Comparison of ENCODE assay signal across 30 mouse cellular contexts in the genomic region with DNA sequence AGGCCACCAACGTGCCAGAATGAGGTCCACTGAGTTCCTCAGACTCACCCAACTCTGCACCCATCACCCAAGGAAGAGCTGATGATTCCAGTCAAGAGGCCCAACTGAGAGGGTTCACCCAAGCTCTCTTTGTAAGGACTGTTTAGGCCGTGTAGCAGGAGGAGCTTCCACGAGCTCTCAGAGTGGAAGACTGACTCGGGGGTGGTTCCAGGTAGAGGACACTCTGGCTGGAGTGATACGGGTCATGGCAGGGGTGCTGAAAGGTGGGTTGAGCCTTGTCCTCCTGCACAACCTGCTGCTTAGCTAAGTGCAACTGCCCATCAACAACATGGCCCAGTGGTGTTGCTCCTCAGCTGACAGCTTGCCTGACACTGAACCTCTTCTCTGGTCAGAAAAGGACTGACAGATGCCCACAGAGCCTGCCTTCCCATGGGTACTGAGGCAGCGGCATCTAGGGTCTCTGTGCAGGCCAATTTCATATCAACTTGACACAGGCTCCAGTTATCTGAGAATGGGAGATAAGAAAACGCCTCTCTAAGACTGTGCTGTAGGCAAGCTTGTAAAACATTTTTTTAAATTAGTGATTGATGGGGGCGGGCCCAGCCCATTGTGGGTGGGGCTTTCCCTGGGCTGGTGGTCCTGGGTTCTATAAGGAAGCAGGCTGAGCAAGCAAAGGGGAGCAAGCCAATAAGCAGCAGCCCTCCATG. TPM values are rescaled to one million over a fixed set of nuclear protein-coding genes. Genes with fewer than 3 reads are reported as not detected.
DNase-seq lines count a peak whose midpoint lies in the region; ATAC-seq and TF ChIP-seq lines count a peak whose summit lies in the region.
"Had no signal": no experiment of that assay in that cellular context is flagged by ENCODE, and none has a peak within 500 bp of the region (broad histone marks: within the 10 kb centered on the region; RNA-seq: fewer than 3 reads in every experiment).

No protein-coding gene starts in this region.

- no peaks in the 10 kb centered on the region for H3K9me3 ChIP-seq in heart, embryonic 11.5 days (replicated peaks; ENCODE audit: control insufficient read depth, low read length)
- no peaks in the 10 kb centered on the region for H3K9me3 ChIP-seq in liver, embryonic 12.5 days (replicated peaks)
- H3K9me3 ChIP-seq in liver, postnatal 0 days (ENCODE audit: low read length) = no peaks in the 10 kb centered on the region
- H3K9me3 ChIP-seq: embryonic facial prominence, embryonic 13.5 days; forebrain, embryonic 12.5 days; heart, embryonic 12.5 days; intestine, embryonic 15.5 days; midbrain, embryonic 13.5 days; neural tube, embryonic 13.5 days had no signal

- no peak overlapping the region for H3K4me2 ChIP-seq in heart, embryonic 11.5 days
- H3K4me2 ChIP-seq in liver, embryonic 12.5 days = peak overlapping the region; percentile 39
- H3K4me2 ChIP-seq in liver, postnatal 0 days (ENCODE audit: low read depth, low read length) = peak overlapping the region; percentile 10; the same call in 1 of the 2 replicates
- H3K4me2 ChIP-seq: embryonic facial prominence, embryonic 13.5 days; forebrain, embryonic 12.5 days; heart, embryonic 12.5 days; intestine, embryonic 15.5 days; lung, embryonic 14.5 days; midbrain, embryonic 13.5 days; neural tube, embryonic 13.5 days had no signal

- H3K27me3 ChIP-seq in heart, embryonic 11.5 days (ENCODE audit: control insufficient read depth, insufficient read depth, low read length) = no peaks in the 10 kb centered on the region; the same call in 1 of the 2 replicates
- peaks cover 28% of the 10 kb centered on the region for H3K27me3 ChIP-seq in liver, embryonic 12.5 days (replicated peaks)
- 0 out of 2 replicates have a peak, but pooled peaks cover 4% of the 10 kb centered on the region for H3K27me3 ChIP-seq in liver, postnatal 0 days (ENCODE audit: insufficient read depth, low read length)
- H3K27me3 ChIP-seq: intestine, embryonic 15.5 days had no signal

- no peak overlapping the region for H3K4me3 ChIP-seq in heart, embryonic 11.5 days (ENCODE audit: low read depth, low read length)
- no peak overlapping the region for H3K4me3 ChIP-seq in liver, embryonic 12.5 days
- H3K4me3 ChIP-seq in liver, postnatal 0 days (ENCODE audit: low read depth, low read length) = no peak overlapping the region
- H3K4me3 ChIP-seq in left cerebral cortex, adult 2 months = no peak overlapping the region
- H3K4me3 ChIP-seq: embryonic facial prominence, embryonic 13.5 days; erythroblast, embryonic 14.5 days; forebrain, embryonic 12.5 days; heart, embryonic 12.5 days; intestine, embryonic 15.5 days; midbrain, embryonic 13.5 days; neural tube, embryonic 13.5 days had no signal

- no peak overlapping the region for H3K27ac ChIP-seq in heart, embryonic 11.5 days (ENCODE audit: low read depth, low read length)
- 0 out of 2 replicates have a peak overlapping the region, but pooled peaks have one; percentile 24 for H3K27ac ChIP-seq in liver, embryonic 12.5 days
- H3K27ac ChIP-seq in liver, postnatal 0 days (ENCODE audit: low read depth) = no peak overlapping the region
- H3K27ac ChIP-seq in left cerebral cortex, adult 2 months = no peak overlapping the region
- H3K27ac ChIP-seq: embryonic facial prominence, embryonic 13.5 days; forebrain, embryonic 12.5 days; intestine, embryonic 15.5 days; kidney, postnatal 0 days; midbrain, embryonic 13.5 days; neural tube, embryonic 13.5 days had no signal

- ATAC-seq in heart, embryonic 11.5 days (replicated peaks; ENCODE audit: insufficient number of reproducible peaks, low FRiP score, low TSS enrichment) = peak; percentile 44; the same call in 1 of the 2 replicates
- ATAC-seq in common myeloid progenitor, adult 5-6 weeks (replicated peaks; ENCODE audit: low read depth, poor library complexity, severe bottlenecking) = peak; percentile 55
- peak; percentile 88 for ATAC-seq in liver, embryonic 12.5 days
- ATAC-seq in liver, postnatal 0 days = peak; percentile 40; the same call in 1 of the 2 replicates
- ATAC-seq: forebrain, postnatal 0 days; hindbrain, embryonic 16.5 days; intestine, embryonic 15.5 days; midbrain, embryonic 13.5 days had no signal

- DNase-seq in heart, postnatal 14 days = no peak
- no peak for DNase-seq in liver, postnatal 0 days
- DNase-seq in left cerebral cortex, adult 2 months (ENCODE audit: extremely low spot score in 1 of 2, low spot score in 2 of 2) = no peak
- DNase-seq in right cerebral cortex, postnatal 36 days (ENCODE audit: low spot score in 2 of 2) = no peak
- no peak for DNase-seq in urinary bladder, adult 2 months (ENCODE audit: low spot score)
- DNase-seq: adrenal gland, adult 2 months; cerebellum, adult 11 months; cerebellum, adult 9-10 months; cerebellum, postnatal 36 days; forebrain, postnatal 0 days; gastrocnemius, postnatal 25 days; heart, adult 18-20 months; kidney, adult 2 months; kidney, postnatal 4 days; left cerebral cortex, postnatal 4 days; lung, embryonic 14.5 days; lung, postnatal 14 days; thymus, postnatal 14 days had no signal

- no peaks in the 10 kb centered on the region for H3K4me1 ChIP-seq in heart, embryonic 11.5 days (ENCODE audit: control insufficient read depth, insufficient read depth, low read length)
- H3K4me1 ChIP-seq in liver, embryonic 12.5 days = peaks cover 22% of the 10 kb centered on the region
- no peaks in the 10 kb centered on the region; the same call in 1 of the 2 replicates for H3K4me1 ChIP-seq in liver, postnatal 0 days (ENCODE audit: insufficient read depth)
- H3K4me1 ChIP-seq: embryonic facial prominence, embryonic 13.5 days; forebrain, embryonic 12.5 days; intestine, embryonic 15.5 days; midbrain, embryonic 13.5 days; neural tube, embryonic 13.5 days had no signal

- whole genome bisulfite sequencing in heart, embryonic 11.5 days (ENCODE audit: insufficient replicate concordance) = 44% methylated on average over 8 of the region's 8 CpGs
- 23% methylated on average over 8 of the region's 8 CpGs for WGBS in liver, embryonic 12.5 days (ENCODE audit: insufficient replicate concordance)
- WGBS in liver, postnatal 0 days (ENCODE audit: insufficient replicate concordance) = 43% methylated on average over 8 of the region's 8 CpGs

- no peak for TF ChIP-seq CTCF in liver, postnatal 0 days (IDR thresholded peaks at IDR 0.05; ENCODE audit: low read depth)
- no peak for TF ChIP-seq CTCF in left cerebral cortex, adult 2 months (IDR thresholded peaks at IDR 0.05)

- intact Hi-C loops in heart, postnatal 14 days (cut with DNase I) = loop anchor here (5.0 kb wide), 1 partner anchor 231 kb away; no protein-coding TSS in a partner anchor
- intact Hi-C loops in left cerebral cortex, adult 2 months (cut with DNase I) = no loop called here

- H3K36me3 ChIP-seq in heart, embryonic 11.5 days (ENCODE audit: control insufficient read depth, insufficient read depth, low read length) = no peaks in the 10 kb centered on the region
- H3K36me3 ChIP-seq in liver, embryonic 12.5 days = no peaks in the 10 kb centered on the region
- H3K36me3 ChIP-seq in liver, postnatal 0 days (replicated peaks; ENCODE audit: insufficient read depth, low read length) = no peaks in the 10 kb centered on the region
- H3K36me3 ChIP-seq: embryonic facial prominence, embryonic 13.5 days; forebrain, embryonic 12.5 days; heart, embryonic 12.5 days; intestine, embryonic 15.5 days; midbrain, embryonic 13.5 days; neural tube, embryonic 13.5 days had no signal

- no peak overlapping the region for H3K9ac ChIP-seq in heart, embryonic 11.5 days (ENCODE audit: low read depth, low read length)
- no peak overlapping the region for H3K9ac ChIP-seq in liver, embryonic 12.5 days
- no peak overlapping the region for H3K9ac ChIP-seq in liver, postnatal 0 days (replicated peaks)
- H3K9ac ChIP-seq: embryonic facial prominence, embryonic 13.5 days; forebrain, embryonic 12.5 days; forebrain, postnatal 0 days; heart, embryonic 12.5 days; intestine, embryonic 15.5 days; lung, embryonic 14.5 days; midbrain, embryonic 13.5 days; neural tube, embryonic 13.5 days had no signal

- peak; percentile 69 for TF ChIP-seq EP300 in liver, postnatal 0 days (IDR thresholded peaks at IDR 0.05; ENCODE audit: low read depth)

RNA-seq across cellular contexts. Expression of gene Otub2, which starts 14.8 kb away (rescaled TPM):
- 20.1 and 24.3 TPM in 2 replicates for polyA plus RNA-seq in heart, embryonic 11.5 days (2014; fragmentation: Nextera tagmentation; extraction: Ambion mirVana)
- 1 to 10 TPM; 3.6 to 4.0 TPM for total RNA-seq in heart, postnatal 14 days (2021)
- 3.0 and 4.2 TPM in 2 replicates for total RNA-seq in common myeloid progenitor, adult 5-6 weeks (2017)
- 24.2 and 26.2 TPM in 2 replicates for polyA plus RNA-seq in liver, embryonic 12.5 days (2016; fragmentation: Nextera tagmentation; extraction: Ambion mirVana)
- 8.2 and 9.2 TPM in 2 replicates for polyA plus RNA-seq in liver, postnatal 0 days (2015; fragmentation: Nextera tagmentation; extraction: Ambion mirVana)
- 10 to 100 TPM; 34.2 to 35.1 TPM for total RNA-seq in left cerebral cortex, adult 2 months (2021)
- polyA plus RNA-seq in urinary bladder, adult 2 months (2012; rRNA removed) = 10.8 and 12.5 TPM in 2 replicates

RNA-seq across cellular contexts. Expression of gene Asb2, which starts 17.9 kb away (rescaled TPM):
- polyA plus RNA-seq in heart, embryonic 11.5 days (2014; fragmentation: Nextera tagmentation; extraction: Ambion mirVana) = 225 and 236 TPM in 2 replicates
- 100 to 1,000 TPM; 470 to 485 TPM for total RNA-seq in heart, postnatal 14 days (2021)
- not detected in 2 replicates for total RNA-seq in common myeloid progenitor, adult 5-6 weeks (2017)
- polyA plus RNA-seq in liver, embryonic 12.5 days (2016; fragmentation: Nextera tagmentation; extraction: Ambion mirVana) = 1.1 and 1.2 TPM in 2 replicates
- 5.7 and 5.9 TPM in 2 replicates for polyA plus RNA-seq in liver, postnatal 0 days (2015; fragmentation: Nextera tagmentation; extraction: Ambion mirVana)
- 1 to 10 TPM; 3.3 to 3.7 TPM for total RNA-seq in left cerebral cortex, adult 2 months (2021)
- 46.8 and 55.6 TPM in 2 replicates for polyA plus RNA-seq in urinary bladder, adult 2 months (2012; rRNA removed)

RNA-seq across cellular contexts. Expression of gene 9330161L09Rik, which starts 33.9 kb away (rescaled TPM):
- 0.52 and 0.53 TPM in 2 replicates for polyA plus RNA-seq in heart, embryonic 11.5 days (2014; fragmentation: Nextera tagmentation; extraction: Ambion mirVana)
- 1 to 10 TPM in 1 of 2 experiments, under 1 TPM in 1; 0.48 to 1.3 TPM for total RNA-seq in heart, postnatal 14 days (2021)
- 2.5 and 3.6 TPM in 2 replicates for total RNA-seq in common myeloid progenitor, adult 5-6 weeks (2017)
- polyA plus RNA-seq in liver, embryonic 12.5 days (2016; fragmentation: Nextera tagmentation; extraction: Ambion mirVana) = 0.18 and 0.24 TPM in 2 replicates
- 0.14 TPM in 1 of 2 replicates, not detected in the other for polyA plus RNA-seq in liver, postnatal 0 days (2015; fragmentation: Nextera tagmentation; extraction: Ambion mirVana)
- total RNA-seq in left cerebral cortex, adult 2 months (2021) = 1 to 10 TPM; 2.6 to 3.7 TPM
- polyA plus RNA-seq in urinary bladder, adult 2 months (2012; rRNA removed) = 0.49 and 0.59 TPM in 2 replicates
- polyA plus RNA-seq: erythroblast, embryonic 14.5 days had no signal

RNA-seq across cellular contexts. Expression of gene Ddx24, which starts 51.9 kb away (rescaled TPM):
- 72.5 and 74.2 TPM in 2 replicates for polyA plus RNA-seq in heart, embryonic 11.5 days (2014; fragmentation: Nextera tagmentation; extraction: Ambion mirVana)
- total RNA-seq in heart, postnatal 14 days (2021) = 10 to 100 TPM; 78.8 to 86.6 TPM
- total RNA-seq in common myeloid progenitor, adult 5-6 weeks (2017) = 124 and 139 TPM in 2 replicates
- polyA plus RNA-seq in liver, embryonic 12.5 days (2016; fragmentation: Nextera tagmentation; extraction: Ambion mirVana) = 69.1 and 72.6 TPM in 2 replicates
- 58.1 and 59.1 TPM in 2 replicates for polyA plus RNA-seq in liver, postnatal 0 days (2015; fragmentation: Nextera tagmentation; extraction: Ambion mirVana)
- 100 to 1,000 TPM; 220 to 238 TPM for total RNA-seq in left cerebral cortex, adult 2 months (2021)
- polyA plus RNA-seq in urinary bladder, adult 2 months (2012; rRNA removed) = 59.5 and 69.6 TPM in 2 replicates
